Mouse (Mus musculus) v-Abl transformed pro-B cells (cell line): ENCODE results near the gene Rpl7a.
"Not testable (repeated sequence)": the region's sequence is repeated elsewhere in the genome, so short reads cannot be mapped to it uniquely, and the experiment has no call there.

Experiments used
- in situ Hi-C, 2 experiments: fragments of 400-800 bp; cut with MboI; formaldehyde crosslinking; loops; one replicate each; pipeline ENCODE4 v1.15.1; 2025; ENCODE audit not compliant: unreplicated experiment in 2 of 2

Gene Rpl7a

DNA sequence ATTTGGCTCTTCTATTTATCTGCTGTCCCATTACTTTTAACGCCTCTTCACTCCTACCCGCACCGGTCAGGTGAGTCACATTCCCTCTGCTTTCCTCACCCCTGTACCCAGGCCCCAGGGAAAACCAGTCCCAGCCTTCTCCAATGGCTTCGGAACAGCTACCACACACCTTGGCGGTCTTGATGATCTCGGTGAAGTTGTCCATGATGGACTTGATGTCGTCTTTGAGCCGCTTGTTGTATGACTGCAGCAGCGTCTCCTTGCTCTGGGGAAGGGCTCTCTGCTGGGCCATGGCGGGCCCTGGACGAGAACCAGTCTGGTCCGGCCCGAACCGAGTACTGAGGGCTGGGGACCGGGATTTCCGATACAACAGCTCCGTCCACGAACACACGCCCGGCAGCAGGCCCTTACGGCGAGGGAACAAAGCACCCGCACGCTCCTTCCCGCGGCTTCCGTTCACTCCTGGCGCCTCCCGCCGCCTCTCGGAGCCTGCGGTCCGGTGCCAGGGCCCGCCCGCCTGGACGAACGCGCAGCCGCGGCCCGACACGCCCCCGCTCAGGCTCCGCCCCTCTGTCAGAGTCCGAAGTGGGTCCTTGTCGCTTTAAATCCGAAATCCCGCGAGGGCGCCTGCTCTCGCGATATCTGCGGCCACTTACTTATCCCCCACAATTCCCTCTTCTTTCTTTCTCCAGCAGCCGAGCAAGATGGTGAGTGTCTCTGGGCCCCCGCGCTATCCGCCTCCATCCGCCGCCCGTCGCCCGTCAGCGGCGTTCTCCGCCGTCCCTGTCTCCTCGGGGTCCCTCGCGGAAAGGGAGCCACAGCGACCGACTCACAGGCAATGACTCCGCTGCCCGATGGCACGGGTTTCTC, at the start of gene Rpl7a, which contains the start of gene Med22:
Gene Rpl7a, plus strand, starts transcription at position 641 of the 870 bp plus-strand sequence.
Gene Med22, minus strand, starts transcription at position 554 of the 870 bp plus-strand sequence.
- in situ Hi-C loops, result loop anchor here (25.0 kb wide), 3 partner anchors 598 to 1648 kb away; partner anchors contain the start of genes Anapc2 (in 1 of the 2), C8g (in 1 of the 2), Fbxw5 (in 1 of the 2) and Gpsm1 (in 1 of the 2)

DNA sequence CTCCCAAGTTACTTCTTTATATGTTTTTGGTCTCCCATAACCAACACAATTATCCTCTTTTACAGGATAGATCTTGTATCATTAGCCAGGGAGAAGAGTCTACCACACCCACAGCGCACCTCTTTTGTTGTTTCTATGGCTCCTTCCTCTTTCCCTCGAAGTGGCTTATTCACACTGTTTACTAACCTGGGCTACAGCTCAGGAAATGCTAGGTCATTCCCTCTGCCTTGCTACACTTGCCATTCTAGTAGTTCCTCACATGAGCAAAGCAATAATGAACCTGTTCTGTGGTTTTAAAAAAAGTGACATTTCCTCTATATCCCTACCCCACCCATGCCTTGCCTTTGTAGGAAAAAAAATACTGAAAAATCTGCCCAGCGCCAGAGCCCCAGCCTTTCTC, 47.7 kb upstream of the Rpl7a start:
- in situ Hi-C loops, result no loop called here

DNA sequence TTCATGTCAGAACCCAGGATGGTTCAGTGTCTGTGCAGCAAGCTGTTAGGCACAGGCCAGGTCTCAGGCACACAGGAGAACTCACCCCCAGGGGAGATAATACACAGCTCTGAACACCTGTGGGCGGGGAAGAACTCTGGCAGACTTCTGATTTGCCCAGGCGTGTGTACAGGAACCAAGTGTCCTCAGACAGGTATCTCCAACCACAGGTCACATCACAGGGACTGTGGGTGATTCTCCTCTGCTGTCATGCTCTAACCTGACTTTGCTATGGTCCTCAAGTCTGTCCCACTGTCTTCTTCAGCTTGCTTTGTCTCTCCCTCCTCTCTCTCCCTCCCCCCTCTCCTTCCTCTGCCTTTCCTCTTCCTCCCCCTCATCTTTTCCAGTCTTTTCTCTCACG, 45.7 kb upstream of the Rpl7a start, which contains the start of gene Abo:
Gene Abo, minus strand, starts transcription at position 101 of the 400 bp plus-strand sequence.
- in situ Hi-C loops, result no loop called here

DNA sequence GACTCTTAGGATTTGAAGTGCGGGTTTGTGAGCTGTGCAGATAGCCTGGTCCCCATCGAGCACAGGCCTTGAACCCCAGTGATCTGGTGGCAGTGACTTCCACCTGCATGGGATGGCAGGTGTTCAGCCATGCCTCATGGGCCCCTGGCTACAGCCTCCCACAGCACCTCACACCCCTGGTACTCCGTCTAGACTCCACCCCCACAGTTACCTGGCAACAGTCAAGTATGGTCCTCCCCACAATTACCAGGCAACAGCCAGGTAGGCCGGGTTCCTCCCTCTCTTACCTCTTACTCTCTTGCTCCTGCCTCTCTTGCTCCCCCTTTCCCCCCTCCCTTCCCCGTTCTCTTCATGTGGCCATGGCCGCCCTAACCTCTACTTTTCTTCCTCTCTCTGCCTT, 39.9 kb upstream of the Rpl7a start:
- in situ Hi-C loops, result no loop called here

DNA sequence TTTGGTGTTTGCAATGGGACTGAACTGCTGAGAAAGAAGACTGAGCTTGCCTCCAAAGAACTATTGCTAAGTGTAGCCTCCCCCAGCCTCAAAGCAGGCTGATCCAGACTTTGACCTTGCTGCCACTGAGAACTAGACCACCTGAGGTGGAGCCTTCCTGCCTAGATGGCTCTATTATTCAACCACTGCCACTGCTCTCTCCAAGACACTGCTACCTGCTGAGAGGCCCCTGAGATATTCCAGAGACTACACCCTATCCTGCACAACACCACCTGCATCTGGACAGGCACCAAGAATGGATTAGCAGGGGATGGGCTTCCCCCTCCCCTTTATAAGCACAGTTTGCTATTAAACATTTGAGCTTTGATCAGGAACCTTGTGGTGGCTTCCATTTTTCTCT, 32.0 kb upstream of the Rpl7a start:
- in situ Hi-C loops, result no loop called here

DNA sequence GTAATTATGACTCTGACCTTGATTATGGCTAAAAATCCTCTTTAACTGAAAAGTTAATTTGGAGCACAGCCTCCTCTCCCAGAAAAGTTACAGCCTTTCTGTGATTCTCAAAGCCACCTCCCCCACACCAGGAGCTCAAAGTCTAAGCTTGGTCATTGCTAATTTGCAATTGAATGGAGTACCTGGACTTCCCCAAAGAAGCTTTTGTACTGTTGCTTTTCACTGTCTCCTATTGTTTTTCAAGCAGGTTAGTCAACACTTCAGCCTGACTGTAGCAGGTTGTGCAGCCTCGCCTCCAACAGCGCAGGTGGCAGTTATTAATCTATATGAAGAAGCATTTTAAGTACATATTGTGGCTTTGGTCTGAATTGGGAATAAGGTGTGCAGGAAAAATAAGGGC, 25.0 kb upstream of the Rpl7a start:
- in situ Hi-C loops, result not testable (repeated sequence)

DNA sequence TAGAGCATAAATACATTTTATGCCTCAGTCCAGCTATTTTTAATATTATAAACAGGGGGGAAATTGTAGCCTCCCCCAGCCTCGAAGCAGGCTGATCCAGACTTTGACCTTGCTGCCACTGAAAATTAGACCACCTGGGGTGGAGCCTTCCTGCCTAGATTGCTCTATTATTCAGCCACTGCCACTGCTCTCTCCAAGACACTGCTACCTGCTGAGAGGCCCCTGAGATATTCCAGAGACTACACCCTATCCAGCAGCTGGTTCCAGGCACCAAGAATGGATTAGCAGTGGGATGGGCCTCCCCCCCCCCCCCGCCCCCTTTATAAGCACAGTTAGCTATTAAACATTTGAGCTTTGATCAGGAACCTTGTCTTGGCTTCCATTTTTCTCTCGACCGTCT, 24.4 kb upstream of the Rpl7a start:
- in situ Hi-C loops, result not testable (repeated sequence)

DNA sequence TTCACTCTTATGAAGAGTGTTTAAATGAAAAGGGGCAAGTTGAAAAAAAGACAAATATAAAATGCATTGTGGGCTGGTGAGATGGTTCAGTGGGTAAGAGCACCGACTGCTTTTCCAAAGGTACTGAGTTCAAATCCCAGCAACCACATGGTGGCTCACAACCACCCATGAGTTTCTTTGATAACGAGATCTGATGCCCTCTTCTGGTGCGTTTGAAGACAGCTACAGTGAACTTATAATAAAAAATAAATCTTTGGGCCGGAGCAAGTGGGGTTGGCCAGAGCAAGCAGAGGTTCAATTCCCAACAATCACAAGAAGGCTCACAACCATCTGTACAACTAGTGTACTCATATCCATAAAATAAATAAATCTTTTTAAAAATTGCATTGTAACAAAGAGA, 14.7 kb upstream of the Rpl7a start:
- in situ Hi-C loops, result loop anchor here in 1 of 2 experiments (10.0 kb wide), 1 partner anchor 241 kb away; no protein-coding TSS in a partner anchor

DNA sequence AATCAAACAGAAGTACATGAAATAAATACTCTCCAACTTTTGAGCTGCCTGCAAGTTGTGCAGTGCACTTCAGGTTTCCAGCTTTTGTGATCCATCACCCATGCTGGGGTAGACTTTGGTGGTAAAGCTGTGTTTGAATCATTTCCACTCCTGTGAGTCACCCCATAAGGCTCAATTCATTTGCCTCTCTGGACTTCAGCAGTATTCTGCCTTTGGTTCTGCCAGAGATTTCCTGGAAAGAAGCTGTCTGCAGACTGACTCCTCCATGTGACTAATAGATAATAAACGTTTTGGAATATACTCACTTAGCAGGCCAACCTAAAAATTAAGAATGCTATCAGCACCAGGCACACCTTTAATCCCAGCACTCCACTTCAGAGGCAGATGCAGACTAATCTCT, 9.8 kb upstream of the Rpl7a start:
- in situ Hi-C loops, result loop anchor here (5.0 to 25.0 kb wide), 6 partner anchors 453 to 1638 kb away; partner anchors contain the start of genes Sec16a (in 2 of the 2), Anapc2 (in 1 of the 2), C8g (in 1 of the 2) and Fbxw5 (in 1 of the 2)

DNA sequence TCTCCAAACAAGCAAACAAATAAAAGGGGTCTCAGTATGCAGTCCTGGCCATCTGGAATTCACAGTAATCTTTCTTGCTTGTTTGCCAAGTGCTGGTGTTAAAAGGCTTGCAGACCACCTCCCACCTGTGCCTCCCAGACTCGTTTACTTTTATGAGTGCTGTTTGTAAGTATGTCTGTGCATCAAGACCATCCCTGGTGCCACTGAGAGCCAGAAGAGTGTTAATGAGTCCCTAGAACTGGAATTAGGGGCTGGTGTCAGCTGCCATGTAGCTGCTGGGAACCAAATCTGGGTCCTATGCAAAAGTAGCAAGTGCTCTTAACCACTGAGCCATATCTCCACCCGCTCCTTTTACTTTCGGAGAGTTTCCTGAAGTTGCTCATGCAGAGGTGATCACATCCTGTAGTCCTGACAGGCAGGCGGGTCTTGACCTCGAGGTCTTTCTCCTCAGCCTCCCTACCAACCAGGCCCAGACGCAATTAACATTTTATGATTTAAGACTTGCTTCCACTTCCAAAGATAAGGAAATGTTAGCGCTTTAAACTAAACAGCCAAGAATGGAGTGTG, 8.6 kb upstream of the Rpl7a start:
- in situ Hi-C loops, result loop anchor here (5.0 to 25.0 kb wide), 6 partner anchors 455 to 1640 kb away; partner anchors contain the start of genes Sec16a (in 2 of the 2), Anapc2 (in 1 of the 2), C8g (in 1 of the 2) and Fbxw5 (in 1 of the 2)

DNA sequence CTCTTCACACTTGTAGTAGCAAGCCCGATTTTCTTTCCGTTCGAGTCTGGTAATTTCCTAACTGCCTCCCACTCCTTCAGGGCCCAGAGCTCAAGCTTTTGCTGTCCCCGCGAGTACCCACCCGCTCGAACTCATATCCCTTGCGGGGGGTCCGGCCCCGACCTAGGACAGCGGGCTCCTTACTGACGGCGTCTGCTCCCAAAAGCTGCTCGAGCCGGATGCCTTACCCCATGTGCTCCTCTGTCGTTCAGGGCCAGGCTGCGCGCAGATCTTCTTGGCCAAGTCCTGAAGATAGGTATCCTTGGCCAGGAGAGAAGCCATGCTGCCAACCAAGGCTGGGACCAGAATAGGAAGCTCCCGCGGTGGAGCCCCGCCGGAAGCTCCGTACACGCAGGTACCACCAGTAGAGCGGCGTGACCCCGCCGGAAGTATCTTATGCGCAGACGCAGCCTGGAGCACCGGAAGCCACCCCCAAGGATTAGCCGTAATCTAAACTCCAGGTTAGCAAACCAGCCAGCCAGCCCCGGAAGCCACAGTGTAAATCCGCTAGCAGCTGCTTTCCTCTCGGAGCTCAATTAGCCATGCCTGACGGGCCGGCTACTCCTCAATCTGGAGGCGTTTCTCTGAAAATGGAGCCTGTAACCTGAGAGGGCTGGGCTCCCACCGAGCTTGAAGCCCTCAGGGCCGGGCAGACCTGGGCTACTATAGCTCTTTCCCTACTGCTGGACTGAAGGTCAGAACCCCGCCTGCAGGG, 7.9 kb upstream of the Rpl7a start, which contains the start of gene Surf6:
Gene Surf6, minus strand, starts transcription at position 413 of the 754 bp plus-strand sequence.
- in situ Hi-C loops, result loop anchor here (5.0 to 25.0 kb wide), 6 partner anchors 455 to 1640 kb away; partner anchors contain the start of genes Sec16a (in 2 of the 2), Anapc2 (in 1 of the 2), C8g (in 1 of the 2) and Fbxw5 (in 1 of the 2)

DNA sequence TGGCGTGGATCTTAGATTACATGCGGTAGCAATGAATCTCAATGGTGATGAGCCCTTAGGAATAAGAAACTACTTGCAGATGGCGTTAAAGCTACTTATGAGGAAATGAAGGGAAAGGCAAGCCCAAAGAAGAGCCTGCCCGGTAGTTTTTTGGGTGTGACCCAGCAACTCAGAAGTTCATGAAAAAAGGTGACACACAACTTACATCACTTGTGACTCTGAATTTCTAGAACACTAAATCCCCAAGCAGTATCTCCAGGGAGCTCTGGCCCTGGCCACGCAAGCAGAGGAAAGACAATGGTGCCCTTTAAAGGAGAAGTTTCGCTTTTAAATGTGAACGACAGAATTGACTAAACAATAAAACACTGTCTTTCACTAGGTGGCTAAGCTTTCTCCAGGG, 7.3 kb upstream of the Rpl7a start:
- in situ Hi-C loops, result loop anchor here (5.0 to 25.0 kb wide), 6 partner anchors 456 to 1641 kb away; partner anchors contain the start of genes Sec16a (in 2 of the 2), Anapc2 (in 1 of the 2), C8g (in 1 of the 2) and Fbxw5 (in 1 of the 2)

DNA sequence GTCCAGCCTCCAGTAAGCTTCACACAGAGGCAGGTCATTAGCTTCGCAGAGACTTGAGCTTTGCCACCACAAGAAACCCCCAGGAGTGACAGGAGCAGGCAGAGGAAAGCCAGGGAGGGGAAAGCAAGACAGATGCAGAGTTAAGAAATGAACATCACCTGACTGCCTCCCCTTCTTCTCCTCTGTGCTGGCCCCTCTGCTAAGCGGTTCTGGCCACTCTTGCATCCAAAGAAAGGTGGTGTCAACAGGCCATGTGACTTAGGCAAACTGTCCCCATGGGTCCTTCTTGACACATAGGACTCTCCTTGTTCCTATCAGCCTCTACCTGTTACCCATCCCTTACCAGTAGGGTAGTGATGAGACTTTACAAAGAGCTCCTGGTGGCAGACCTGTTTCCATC, 4.6 kb upstream of the Rpl7a start:
- in situ Hi-C loops, result loop anchor here (5.0 to 25.0 kb wide), 6 partner anchors 264 to 1644 kb away; partner anchors contain the start of genes Anapc2 (in 1 of the 2), C8g (in 1 of the 2), Fbxw5 (in 1 of the 2) and Gpsm1 (in 1 of the 2)

DNA sequence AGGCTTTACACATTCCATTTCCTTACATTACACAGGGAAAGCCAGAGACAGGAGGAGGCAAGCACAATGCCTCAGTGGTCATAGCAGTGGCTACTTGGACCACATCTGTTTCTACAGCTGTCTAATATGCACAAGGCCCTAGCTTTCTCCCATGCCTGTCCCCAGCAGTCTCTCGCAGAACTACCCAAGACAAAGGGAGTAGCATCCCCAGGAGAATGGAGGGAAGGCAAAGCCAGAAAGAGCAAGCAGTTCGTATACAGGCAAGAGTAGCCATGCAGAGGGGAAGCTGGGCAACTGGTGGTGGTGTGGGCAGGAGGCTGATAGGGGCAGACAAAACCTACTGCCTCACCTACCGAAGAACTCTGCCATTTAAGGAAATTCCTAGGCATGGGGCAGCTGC, 4.1 kb upstream of the Rpl7a start:
- in situ Hi-C loops, result loop anchor here (5.0 to 25.0 kb wide), 6 partner anchors 264 to 1644 kb away; partner anchors contain the start of genes Anapc2 (in 1 of the 2), C8g (in 1 of the 2), Fbxw5 (in 1 of the 2) and Gpsm1 (in 1 of the 2)

DNA sequence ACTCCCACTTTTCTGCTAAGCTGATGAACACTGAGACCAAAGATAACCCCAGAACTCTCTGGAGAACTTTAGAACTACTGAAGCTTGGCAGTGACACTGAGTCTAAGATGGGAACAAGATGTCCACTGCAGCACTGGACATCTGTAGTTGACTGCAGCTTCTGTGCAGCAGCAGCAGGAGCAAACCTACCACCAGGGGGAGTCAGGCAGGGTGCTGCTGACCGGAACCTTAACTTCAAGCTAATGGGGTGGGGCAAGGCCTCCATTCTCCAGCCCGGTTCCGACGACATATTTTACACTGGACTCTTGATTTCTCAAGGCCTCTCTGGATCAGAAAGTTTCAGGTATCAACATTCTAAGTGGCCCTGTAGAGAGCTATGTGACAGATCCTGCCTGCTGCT, 3.5 kb upstream of the Rpl7a start:
- in situ Hi-C loops, result loop anchor here (5.0 to 25.0 kb wide), 6 partner anchors 265 to 1645 kb away; partner anchors contain the start of genes Anapc2 (in 1 of the 2), C8g (in 1 of the 2), Fbxw5 (in 1 of the 2) and Gpsm1 (in 1 of the 2)

DNA sequence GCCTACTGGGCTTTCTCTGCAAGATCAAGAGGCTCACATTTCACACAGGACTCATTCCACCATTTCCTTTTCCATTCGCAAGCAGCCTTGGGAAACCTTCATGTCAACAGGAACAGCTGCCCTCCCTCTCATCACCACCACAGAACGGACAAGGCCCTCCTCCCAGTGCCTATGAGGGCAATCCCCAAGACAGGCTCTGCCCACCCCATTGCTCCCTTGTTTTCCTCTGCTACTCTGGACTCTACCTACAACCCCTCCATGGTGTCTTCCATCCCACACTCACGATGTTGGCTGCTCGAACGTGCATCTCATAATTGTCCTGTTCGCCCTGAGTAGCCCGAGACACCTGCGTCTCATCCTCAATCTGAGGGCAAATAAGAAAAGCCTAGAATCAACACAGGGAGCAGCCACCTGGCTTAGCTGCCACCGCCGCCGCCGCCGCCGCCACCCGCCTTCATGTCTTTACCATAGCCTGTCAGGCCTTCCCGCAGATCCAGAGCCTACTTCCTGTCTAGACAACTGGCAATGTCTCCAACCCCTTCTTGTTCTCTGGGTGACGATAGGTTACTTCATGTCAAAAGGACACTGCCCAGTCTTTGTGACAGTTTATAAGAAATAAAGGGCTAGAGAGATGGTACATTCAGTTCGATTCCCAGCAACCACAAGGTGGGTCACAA, 1.7 kb upstream of the Rpl7a start:
- in situ Hi-C loops, result loop anchor here (5.0 to 25.0 kb wide), 6 partner anchors 267 to 1647 kb away; partner anchors contain the start of genes Anapc2 (in 1 of the 2), C8g (in 1 of the 2), Fbxw5 (in 1 of the 2) and Gpsm1 (in 1 of the 2)

DNA sequence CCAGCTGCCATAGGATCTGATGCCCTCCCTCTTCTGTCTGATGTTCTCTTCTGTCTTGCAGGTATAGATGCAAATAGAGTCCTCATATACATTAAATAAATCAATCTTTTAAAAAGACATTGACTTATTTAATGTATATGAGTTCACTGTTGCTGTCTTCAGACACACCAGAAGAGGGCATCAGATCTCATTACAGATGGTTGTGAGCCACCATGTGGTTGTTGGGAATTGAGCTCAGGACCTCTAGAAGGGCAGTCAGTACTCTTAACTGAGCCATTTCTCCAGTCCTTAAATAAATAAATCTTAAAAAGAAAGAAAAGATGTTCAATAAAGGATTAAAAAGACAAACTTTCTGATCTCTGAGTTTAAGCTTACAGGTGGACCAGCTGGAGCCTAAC, 1.2 kb upstream of the Rpl7a start:
- in situ Hi-C loops, result loop anchor here (5.0 to 25.0 kb wide), 6 partner anchors 267 to 1647 kb away; partner anchors contain the start of genes Anapc2 (in 1 of the 2), C8g (in 1 of the 2), Fbxw5 (in 1 of the 2) and Gpsm1 (in 1 of the 2)

DNA sequence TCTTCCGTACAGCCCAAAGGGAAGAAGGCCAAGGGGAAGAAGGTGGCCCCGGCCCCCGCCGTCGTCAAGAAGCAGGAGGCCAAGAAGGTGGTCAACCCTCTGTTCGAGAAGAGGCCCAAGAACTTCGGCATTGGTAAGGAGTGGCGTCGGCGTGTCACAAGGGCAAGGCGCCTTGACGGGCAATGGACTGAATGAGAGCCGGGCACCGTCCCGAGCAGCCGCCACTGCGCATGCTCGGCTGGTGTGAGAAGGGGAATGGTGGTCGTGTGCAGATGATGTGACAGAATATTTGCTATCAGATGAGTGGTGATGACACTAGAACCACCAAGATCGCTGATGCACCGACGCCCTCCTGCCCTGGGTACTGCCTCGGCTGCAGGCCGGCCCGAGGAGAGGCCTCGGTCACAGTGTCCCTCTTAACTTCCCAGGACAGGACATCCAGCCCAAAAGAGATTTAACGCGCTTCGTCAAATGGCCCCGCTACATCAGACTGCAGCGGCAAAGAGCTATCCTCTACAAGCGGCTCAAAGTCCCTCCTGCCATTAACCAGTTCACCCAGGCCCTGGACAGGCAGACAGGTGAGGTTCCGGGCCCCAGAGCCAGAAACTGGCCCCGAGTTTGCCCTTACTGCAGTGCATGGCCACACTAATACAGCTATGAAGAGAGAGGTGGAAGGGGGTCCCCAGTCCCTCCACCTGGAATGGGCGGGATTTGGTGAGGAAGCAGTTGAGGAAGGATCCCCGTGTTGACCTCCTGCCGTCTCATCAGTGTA, 616 bp downstream of the Rpl7a start:
- in situ Hi-C loops, result loop anchor here (25.0 kb wide), 3 partner anchors 599 to 1649 kb away; partner anchors contain the start of genes Anapc2 (in 1 of the 2), C8g (in 1 of the 2), Fbxw5 (in 1 of the 2) and Gpsm1 (in 1 of the 2)
